47 mouse cellular contexts compared by ENCODE assay signal in genomic region chr1:134347791-134348190, GRCm38 (mm10). TPM values are rescaled to one million over a fixed set of nuclear protein-coding genes. Genes with fewer than 3 reads are reported as not detected.
"Had no signal": no experiment of that assay in that cellular context is flagged by ENCODE, and none has a peak within 500 bp of the region (broad histone marks: within the 10 kb centered on the region; RNA-seq: fewer than 3 reads in every experiment).

No protein-coding gene starts in this region.

- H3K4me2 ChIP-seq: heart, embryonic 11.5 days; heart, embryonic 12.5 days; heart, embryonic 13.5 days; heart, embryonic 15.5 days; hindbrain, embryonic 12.5 days; hindbrain, embryonic 13.5 days; hindbrain, embryonic 14.5 days; hindbrain, embryonic 15.5 days; intestine, embryonic 15.5 days; kidney, embryonic 15.5 days had no signal

- DNase-seq: heart, postnatal 10 days; heart, postnatal 14 days; heart, postnatal 36 days; kidney, adult 11 months; kidney, adult 18-20 months; kidney, adult 8-10 months; kidney, postnatal 10 days; kidney, postnatal 14 days; kidney, postnatal 25 days; kidney, postnatal 36 days; layer of hippocampus, adult 9-11 months; layer of hippocampus, postnatal 36 days had no signal

- ATAC-seq: hindbrain, embryonic 16.5 days; hindbrain, postnatal 0 days; inflammation-experienced regulatory T-cells, adult 6 months; intestine, embryonic 15.5 days; intestine, embryonic 16.5 days; intestine, postnatal 0 days had no signal

- H3K9me3 ChIP-seq: heart, embryonic 10.5 days; heart, embryonic 12.5 days; heart, embryonic 13.5 days; heart, embryonic 15.5 days; hindbrain, embryonic 10.5 days; hindbrain, embryonic 12.5 days; hindbrain, embryonic 13.5 days; hindbrain, embryonic 15.5 days; intestine, embryonic 15.5 days; kidney, embryonic 15.5 days had no signal

- H3K27ac ChIP-seq: heart, embryonic 10.5 days; heart, embryonic 13.5 days; hindbrain, embryonic 10.5 days; hindbrain, embryonic 12.5 days; hindbrain, embryonic 13.5 days; hindbrain, embryonic 14.5 days; hindbrain, embryonic 15.5 days; hindbrain, postnatal 0 days; intestine, embryonic 15.5 days; kidney, embryonic 15.5 days; kidney, postnatal 0 days; layer of hippocampus, adult 2 months had no signal

- H3K27me3 ChIP-seq: heart, embryonic 12.5 days; heart, embryonic 13.5 days; heart, embryonic 15.5 days; hindbrain, embryonic 12.5 days; hindbrain, embryonic 13.5 days; hindbrain, embryonic 15.5 days; intestine, embryonic 15.5 days; kidney, embryonic 15.5 days had no signal

- H3K9ac ChIP-seq: heart, embryonic 12.5 days; heart, embryonic 13.5 days; heart, embryonic 15.5 days; hindbrain, embryonic 12.5 days; hindbrain, embryonic 13.5 days; hindbrain, embryonic 14.5 days; hindbrain, embryonic 15.5 days; intestine, embryonic 15.5 days; kidney, embryonic 15.5 days had no signal

- H3K4me3 ChIP-seq: heart, embryonic 10.5 days; heart, embryonic 12.5 days; heart, embryonic 13.5 days; heart, embryonic 15.5 days; hindbrain, embryonic 10.5 days; hindbrain, embryonic 12.5 days; hindbrain, embryonic 13.5 days; hindbrain, embryonic 15.5 days; intestine, embryonic 15.5 days; kidney, embryonic 15.5 days; layer of hippocampus, adult 2 months had no signal

RNA-seq across cellular contexts. Expression of gene 4933406M09Rik, which starts 37.9 kb away (rescaled TPM):
- total RNA-seq: heart, adult 8-10 months; heart, postnatal 10 days; heart, postnatal 14 days; heart, postnatal 25 days; heart, postnatal 36 days; hematopoietic stem cell, adult 5-6 weeks; hindbrain, postnatal 0 days; layer of hippocampus, adult 18-20 months; layer of hippocampus, adult 2 months; layer of hippocampus, adult 8-10 months; layer of hippocampus, postnatal 10 days; layer of hippocampus, postnatal 14 days; layer of hippocampus, postnatal 25 days; layer of hippocampus, postnatal 36 days had no signal
- polyA plus RNA-seq: heart, embryonic 10.5 days; heart, embryonic 11.5 days; heart, embryonic 12.5 days; heart, embryonic 13.5 days; heart, embryonic 14.5 days; heart, embryonic 15.5 days; heart, embryonic 16.5 days; heart, postnatal 0 days; hindbrain, embryonic 10.5 days; hindbrain, embryonic 11.5 days; hindbrain, embryonic 12.5 days; hindbrain, embryonic 13.5 days; hindbrain, embryonic 14.5 days; hindbrain, embryonic 15.5 days; hindbrain, postnatal 0 days; inflammation-experienced regulatory T-cells, adult 6 months; intestine, embryonic 14.5 days; intestine, embryonic 15.5 days; intestine, postnatal 0 days; kidney, embryonic 14.5 days; kidney, embryonic 15.5 days; kidney, embryonic 16.5 days; kidney, postnatal 0 days; large intestine, adult 2 months had no signal

RNA-seq across cellular contexts. Expression of gene Myog, which starts 58.0 kb away (rescaled TPM):
- total RNA-seq: heart, adult 8-10 months; heart, postnatal 10 days; heart, postnatal 14 days; heart, postnatal 25 days; heart, postnatal 36 days; hematopoietic stem cell, adult 5-6 weeks; layer of hippocampus, adult 18-20 months; layer of hippocampus, adult 2 months; layer of hippocampus, adult 8-10 months; layer of hippocampus, postnatal 10 days; layer of hippocampus, postnatal 14 days; layer of hippocampus, postnatal 25 days; layer of hippocampus, postnatal 36 days had no signal
- polyA plus RNA-seq: hindbrain, embryonic 15.5 days; hindbrain, embryonic 16.5 days; hindbrain, postnatal 0 days; inflammation-experienced regulatory T-cells, adult 6 months; intestine, embryonic 14.5 days; large intestine, adult 2 months had no signal
